Mouse (Mus musculus) urinary bladder, postnatal 14 days (tissue): ENCODE results near the gene Rpl5.

Source experiments
- DNase-seq: peaks from one replicate; pipeline ENCODE4 v3.0.0; 2021; ENCODE audit warnings: low spot score

Gene Rpl5

GRCm38 (mm10) chr5:107943526-107943925 is 43.2 kb downstream of the Rpl5 start:
- DNase-seq = no peak

- no peak for DNase-seq
These were observed 46.2 kb downstream of the Rpl5 start for GRCm38 (mm10) chr5:107946475-107946874.

- DNase-seq = no peak
These were observed 47.2 kb downstream of the Rpl5 start for GRCm38 (mm10) chr5:107947548-107947947.

- no peak for DNase-seq
These were observed 48.6 kb downstream of the Rpl5 start for GRCm38 (mm10) chr5:107948899-107949298.

GRCm38 (mm10) chr5:107949607-107950006 is 49.3 kb downstream of the Rpl5 start:
- no peak for DNase-seq

GRCm38 (mm10) chr5:107950643-107951042 is 50.3 kb downstream of the Rpl5 start:
- no peak for DNase-seq
